Mouse (Mus musculus): ENCODE measurements at regions not wholly inside any gene's neighbourhood (a gene's known extent, or its start where the extent isn't known, plus 50 kb on each side); places are given as distances from the start of the nearest gene placed in this dataset.
"Not testable (repeated sequence)": the region's sequence is repeated elsewhere in the genome, so short reads cannot be mapped to it uniquely, and the experiment has no call there.

DNA sequence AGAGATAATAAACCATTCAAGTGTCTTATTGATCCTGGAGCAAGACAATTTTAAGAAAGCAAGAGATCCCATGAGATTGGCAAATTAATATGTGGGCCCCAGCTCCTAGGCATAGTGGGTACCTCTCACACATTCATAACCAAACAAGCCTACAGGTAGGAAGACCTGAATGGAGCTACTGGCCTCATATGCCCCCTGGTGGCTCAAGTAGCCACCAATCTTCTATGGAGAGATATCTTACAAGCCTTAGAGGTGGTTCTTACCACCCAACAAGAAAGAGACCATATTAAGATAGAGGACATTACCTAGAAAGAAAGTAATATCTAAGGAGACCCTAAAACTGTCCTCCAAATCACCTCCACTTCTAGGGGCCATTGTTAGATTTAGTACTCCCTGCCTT lies 523.2 kb downstream of the Hace1 start:
- DNase-seq: no peak

DNA sequence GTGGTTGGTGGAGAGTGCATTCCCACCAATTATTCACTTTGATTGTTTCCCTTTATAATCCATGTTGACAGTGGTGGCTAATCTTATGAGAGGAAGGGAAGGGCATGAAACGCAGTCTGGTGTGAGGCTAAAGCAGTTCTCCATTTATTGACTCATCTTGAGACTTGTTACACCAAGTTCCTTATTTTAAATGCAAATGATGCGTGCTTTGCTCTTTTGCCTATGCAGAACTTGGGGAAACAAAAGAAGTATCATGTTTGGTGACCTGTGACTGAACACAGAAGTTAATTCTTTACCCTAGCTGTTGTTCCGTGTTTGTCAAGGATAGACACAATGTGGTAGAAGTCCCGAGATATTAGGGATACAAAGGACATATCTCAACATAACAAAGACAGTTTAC lies 531.2 kb downstream of the Hace1 start:
- no peak for DNase-seq

DNA sequence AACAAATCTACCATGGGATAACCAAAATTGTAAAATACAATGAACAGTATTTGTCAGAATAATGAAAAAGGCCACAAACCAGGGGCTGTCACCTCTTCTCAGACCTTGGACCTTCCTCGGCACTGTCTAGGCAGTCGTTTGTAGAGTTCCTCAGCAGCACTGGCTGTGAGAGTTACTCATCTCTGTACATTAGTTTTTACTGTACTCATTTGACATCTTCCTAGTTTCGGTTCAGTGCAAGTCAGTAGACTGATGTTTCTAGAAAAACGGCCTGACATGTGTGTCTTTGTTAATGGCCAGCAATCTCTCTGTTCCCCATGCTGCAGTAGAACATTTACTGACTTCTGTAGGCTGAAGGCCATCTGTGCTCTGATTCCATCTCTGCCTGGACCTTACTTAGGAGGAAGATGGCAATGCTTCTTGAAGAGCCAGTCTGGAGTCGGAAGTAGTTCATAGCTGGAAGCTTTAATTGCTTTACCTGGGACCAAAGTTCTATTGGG lies 537.1 kb downstream of the Hace1 start:
- no peak for DNase-seq

DNA sequence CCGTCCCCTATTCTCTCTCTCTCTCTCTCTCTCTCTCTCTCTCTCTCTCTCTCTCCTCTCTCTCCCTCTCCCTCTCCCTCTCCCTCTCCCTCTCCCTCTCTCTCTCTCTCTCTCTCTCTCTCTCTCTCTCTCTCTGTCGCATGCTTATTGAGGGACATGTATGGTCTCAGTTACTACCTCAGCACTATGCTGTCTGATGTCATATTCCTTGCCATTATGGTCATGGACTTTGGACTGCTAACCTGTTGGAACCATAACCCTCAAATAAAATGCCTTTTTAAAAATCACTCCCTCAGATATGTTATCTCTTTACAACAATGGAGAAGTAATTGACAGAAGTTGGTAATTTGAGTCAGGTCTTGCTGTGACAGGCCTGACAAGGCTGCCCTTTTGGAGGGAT lies 544.8 kb downstream of the Hace1 start:
- DNase-seq: not testable (repeated sequence)

DNA sequence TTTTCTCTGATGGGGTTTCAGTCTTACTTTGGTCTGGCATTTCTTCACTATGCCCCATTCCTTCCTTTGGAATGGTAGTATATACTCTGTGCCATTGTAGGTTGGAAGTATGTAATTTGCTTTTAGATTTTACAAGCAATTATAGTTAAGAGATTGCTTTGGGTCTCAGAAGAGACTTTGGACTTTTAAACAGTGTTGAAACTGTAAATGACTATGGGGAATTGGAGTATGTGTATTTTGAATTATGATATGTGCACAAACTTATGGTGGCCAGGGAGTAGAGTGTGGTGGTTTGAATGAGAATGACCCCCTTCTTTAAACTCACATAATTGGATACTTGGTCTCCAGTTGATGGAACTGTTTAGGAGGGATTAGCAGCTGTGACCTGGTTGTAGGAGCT lies 546.2 kb downstream of the Hace1 start:
- DNase-seq: no peak

DNA sequence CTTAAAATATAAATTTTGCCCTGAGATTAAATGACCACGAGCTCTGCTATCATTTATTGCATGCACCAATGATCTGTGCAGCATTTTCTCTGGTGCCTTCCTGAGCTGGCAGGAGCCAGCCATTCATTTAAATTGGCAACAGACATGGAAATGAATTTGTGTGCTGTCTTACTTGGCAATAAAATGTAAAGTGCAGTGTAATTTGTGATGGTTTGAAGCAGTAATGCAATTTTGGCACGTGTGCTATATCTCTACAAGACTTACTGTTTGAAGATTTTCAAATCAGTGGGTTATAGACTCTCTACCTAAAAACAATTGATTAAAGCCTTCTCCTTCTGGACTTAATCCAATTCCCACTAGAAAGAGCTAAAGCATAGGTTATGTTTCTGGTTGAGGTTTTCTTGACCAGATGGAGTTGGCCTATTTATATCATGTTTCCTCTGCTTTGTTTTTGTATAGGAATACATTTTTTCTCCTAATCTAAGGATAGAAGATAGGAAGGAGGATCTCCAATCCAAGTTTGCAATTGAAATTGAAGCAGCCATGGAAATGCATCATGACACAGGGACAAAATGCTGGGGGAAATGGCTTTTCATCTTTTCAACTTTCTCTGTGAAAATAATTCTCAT lies 557.6 kb downstream of the Hace1 start:
- no peak for DNase-seq

DNA sequence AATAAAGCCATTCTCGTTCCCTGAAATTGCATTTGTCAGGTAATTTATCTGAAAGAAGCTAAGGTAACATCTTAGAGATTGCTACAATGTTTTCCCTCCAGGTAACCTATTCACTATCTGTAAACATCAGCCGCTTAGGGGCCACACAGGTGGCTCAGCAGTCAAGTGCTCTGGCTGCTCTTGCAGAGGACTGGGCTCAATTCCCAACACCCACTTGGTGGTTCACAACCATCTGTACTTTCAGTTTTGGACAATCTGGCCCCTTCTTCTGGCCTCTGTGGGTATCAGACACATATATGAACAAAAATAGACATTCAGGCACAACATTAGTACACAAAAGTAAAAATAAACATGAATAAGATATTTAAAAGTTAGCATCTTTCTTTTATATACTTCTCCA lies 596.4 kb downstream of the Hace1 start:
- no peak for DNase-seq

DNA sequence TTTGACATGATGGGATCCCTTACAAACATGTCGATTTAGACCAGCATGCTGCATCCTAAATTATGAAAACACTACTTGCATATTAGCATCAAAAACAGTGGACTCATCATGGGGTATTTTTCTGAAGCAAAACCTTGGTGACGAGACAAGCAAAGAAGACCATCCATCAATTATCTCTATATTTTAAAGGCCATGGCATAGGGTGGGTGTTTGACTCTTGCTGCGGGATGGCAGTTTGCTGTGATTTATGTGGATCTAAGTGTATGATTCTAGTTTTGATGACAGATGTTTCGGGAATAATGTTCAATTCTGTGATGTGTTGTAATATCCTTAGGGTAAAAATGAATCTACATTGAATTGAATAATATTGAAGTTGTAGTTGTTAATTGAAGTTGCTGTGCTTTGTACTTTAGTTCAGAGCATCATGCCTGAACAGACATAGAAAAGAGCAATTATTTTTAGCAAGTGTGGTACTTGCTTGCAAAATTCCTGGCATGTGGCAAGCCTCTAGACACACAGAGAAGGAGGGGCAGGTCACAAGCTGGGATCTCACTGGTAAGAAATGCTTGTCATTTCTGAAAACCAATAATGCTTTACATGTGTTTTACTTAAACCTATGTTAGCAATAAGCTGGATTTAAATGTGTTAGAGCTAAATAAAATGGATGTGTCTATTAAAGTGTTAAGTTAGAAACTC lies 608.3 kb downstream of the Hace1 start:
- DNase-seq: no peak

DNA sequence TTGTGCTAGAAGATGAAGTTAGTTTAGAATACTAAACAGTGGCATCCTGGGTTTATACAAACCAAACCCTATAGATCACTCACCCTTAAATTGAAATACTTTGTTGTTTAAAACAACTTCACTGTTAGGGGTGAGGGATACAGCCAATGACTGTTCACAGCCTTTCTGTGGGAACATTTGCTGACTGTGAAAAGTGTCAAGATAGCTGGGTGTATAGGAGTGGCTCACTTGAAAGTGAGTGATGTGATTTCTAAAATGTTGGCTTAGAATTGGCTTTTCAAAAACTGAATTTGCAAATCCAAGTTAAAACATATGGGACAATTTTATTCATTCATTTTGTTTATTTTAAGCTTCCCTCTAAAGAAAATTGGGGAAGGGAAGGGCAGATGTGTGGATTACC lies 616.5 kb downstream of the Hace1 start:
- DNase-seq: no peak

DNA sequence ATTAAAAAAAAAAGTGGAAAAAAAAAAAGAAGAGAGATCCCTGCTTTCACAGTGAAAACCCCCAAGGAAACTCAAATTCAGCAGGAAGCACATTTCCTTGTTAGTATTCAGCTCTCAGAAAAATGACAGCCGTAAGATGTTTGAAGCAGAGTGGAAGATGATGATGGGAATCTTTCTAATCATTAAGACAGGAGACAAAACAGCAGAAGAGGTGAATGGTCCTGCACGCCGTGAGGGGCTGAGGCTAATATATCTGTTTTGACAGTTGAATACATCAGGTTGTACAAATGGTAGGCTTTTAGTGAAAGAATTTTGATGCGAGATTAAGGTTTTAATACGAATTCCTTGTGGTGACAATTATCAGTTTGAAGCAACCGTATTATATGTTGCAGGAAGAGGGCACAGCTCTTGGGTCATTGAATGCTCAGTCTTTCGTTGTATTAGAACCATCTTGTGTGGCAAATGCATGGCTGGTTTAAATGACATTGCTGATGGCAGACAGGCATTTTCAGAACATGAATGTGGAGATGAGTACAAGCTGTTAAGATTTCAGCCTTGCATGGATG lies 649.3 kb downstream of the Hace1 start:
- no peak for DNase-seq

DNA sequence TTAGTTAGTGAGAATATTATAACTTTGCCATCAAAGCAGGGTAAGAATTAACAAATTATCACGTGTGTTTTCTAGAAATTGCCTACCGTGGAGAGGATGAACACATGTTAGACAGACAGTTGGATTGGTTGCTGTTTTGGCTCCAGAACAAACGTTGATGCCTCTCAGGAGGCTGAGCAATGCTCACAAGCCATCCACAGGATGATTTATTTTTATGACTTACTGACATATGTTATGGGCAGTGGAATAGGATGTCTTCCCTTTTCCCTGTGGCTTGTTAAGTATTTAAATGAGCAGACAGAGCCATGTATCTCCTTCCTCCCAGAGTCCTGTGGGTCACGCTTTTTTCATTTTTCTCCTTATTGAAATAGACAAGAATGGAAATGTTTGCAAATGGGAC lies 652.0 kb downstream of the Hace1 start:
- DNase-seq: no peak

DNA sequence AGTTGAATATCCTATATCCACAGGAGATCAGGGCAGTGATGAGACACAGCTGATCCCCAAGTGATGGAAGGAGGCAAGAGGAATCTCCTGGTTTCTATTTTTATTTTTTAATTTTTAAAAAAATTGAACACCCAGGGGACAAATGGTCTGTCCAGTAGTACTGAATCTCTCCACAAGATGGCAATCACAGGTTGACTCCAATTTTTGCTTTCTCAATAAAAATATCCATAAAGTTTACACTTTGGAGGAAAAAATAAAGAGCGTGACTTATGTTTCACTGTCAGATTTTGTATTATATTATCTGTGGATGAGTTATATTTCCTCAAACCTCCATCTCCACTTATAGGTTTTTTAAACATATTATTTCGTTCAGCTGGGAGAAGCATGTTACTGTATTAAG lies 658.0 kb downstream of the Hace1 start:
- no peak for DNase-seq

DNA sequence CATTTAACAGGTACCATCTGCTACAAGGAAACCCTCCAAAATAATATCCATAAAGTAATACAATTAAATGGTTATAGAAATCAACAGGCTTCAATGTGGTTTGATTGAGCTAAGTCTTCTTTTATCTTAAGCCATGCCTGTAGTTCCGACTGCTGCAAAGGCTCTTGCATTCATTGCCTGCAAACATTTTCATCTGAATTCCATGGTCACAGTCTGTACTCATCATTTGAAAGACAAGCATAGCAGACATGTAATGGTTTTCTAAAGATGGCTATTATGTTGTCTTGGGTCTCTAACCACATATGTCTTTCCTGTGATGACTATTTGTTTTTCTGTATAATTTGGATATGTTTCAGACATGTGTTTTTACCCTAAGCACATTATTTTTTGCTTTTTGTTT lies 677.9 kb downstream of the Hace1 start:
- no peak for DNase-seq

DNA sequence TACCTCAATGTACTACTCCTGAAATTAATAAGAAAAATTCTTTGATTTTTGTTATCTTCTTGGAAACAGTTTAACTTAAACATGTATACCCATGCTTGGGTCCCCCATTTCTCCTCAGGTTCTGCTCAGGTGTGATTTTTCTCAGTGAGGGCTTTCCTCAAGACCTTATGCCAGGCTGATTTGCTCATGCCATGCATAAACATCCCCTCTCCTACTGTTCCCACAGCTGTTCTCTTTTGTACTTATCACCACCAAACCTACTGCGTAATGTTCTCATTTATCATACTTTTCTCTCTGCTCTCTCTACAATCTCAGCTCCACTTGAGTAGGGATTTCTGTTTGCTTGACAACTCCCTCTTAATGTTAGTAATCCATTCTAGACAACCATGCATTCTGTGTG lies 692.1 kb downstream of the Hace1 start:
- DNase-seq: no peak

DNA sequence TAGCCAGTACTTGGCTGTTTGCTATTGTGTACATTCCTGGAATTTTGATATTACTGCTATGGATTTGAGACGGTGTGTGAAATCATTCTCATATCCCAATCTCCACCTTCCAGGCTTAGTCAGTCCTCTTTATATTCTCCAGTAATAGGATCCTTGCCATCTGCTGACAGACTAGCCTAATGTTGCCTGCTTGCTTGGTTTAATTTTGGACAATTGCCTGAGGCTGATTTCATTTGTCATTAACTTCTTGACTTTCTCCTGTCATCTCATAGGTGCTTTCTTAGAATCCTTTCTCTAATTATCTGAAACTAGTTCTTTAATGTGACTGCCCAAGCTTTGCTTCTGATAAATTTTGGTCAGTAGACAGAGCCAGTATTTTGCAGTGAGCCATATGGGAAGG lies 696.2 kb downstream of the Hace1 start:
- DNase-seq: no peak

DNA sequence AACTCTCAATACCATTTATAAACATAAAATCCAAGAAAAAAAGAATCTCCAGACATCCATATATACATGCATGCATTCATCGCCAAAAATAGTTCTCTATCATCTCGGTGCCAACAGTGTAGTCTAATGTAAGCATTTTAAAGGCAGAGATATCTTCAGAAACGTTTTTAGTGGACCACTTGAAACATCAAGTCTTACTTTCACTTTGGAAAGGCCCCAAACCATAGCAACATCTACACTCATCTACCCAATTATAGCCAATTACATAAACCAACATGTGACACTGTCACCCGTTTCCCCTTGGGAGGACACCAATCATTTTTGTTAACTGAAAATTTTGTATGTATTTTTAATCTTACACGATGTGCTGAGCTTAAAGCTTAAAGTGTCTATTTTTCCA lies 716.7 kb downstream of the Hace1 start:
- no peak for DNase-seq

DNA sequence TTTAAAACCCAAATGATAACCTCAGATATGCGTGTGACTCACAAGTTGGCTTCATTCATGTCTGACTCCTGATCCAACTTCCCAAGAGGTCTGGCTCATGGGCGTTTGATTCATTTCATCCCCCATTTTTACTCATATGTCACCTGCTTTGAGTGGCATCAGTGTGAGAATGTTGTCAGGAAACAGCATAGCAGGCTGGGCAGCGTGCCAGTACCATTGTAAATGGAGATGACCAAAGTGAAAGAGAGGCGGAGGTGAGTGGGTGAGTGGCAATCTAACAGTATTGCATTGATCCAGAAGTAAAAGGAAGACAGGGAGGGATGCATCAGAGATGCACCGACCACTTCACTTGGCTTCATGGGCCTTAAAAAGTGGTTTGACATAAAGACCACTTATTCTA lies 720.7 kb downstream of the Hace1 start:
- peak; percentile 13 for DNase-seq

DNA sequence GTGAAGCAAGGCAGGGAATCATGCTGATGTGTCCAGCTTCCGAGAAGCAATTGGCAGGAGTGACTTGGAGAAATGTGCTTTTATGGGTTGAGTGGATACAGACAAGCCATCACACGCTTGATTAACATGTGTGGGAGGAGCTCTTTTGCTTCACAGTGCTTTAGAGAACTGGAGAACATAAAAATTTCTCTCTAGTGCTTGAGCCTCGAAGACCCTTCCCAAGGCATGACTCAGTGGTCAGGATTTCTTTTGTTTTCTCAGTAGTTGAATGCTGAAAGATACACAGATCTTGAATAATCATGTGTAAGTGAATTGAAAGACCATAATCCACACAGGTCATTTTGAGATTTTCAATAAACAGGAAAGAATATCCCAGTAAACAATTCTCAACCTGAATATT lies 721.9 kb downstream of the Hace1 start:
- DNase-seq: no peak

DNA sequence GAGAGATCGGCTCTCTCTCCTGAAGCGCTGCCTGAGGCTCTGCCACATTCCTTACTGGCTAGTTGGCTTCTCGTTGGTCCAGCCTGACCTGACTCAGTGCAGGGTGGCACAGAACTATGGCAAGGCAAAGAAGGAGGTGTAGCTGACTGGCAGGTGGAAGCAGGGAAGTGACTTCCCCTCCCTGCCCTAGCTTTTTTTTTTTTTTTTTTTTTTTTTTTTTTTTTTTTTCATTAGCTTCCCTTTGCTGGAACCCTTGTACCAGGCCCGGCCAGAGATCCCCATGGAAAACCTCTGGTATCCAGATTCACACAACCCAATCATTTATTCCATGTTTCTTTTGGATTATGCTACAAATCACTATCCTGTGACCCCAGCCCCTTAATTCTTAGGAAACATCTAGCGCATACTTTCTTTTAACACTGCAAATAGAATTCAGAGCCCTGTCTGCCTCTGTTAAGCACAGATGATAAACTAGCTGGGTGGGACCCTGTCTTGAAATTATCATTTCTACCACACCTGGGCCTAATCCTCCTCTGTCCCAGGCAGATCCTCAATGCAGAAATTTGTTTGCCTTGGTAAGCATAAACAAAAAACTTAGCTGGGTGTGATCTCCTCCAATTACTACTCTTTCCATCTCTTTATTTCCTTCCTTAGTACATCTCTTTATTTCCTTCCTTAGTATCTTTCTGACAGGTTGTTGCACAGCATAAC lies 742.9 kb downstream of the Hace1 start:
- DNase-seq: no peak

DNA sequence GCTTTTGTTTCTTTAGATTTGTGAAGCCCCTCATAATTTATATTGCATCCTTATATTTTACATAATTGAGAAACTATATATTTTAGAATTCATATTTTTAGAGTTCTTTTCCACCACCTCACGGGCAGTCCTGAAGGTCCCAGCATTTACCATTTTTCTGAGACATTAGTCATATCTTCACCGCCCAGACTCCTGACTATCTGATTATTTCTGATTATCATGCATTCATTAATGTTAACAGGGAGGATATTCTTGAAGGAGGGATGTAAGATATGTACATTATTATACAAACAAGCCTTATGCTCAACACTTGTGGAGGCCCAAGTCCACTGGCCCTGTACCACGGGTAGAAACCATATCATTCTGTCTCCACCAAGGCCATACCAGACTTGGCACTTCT lies 743.4 kb downstream of the Hace1 start:
- no peak for DNase-seq

DNA sequence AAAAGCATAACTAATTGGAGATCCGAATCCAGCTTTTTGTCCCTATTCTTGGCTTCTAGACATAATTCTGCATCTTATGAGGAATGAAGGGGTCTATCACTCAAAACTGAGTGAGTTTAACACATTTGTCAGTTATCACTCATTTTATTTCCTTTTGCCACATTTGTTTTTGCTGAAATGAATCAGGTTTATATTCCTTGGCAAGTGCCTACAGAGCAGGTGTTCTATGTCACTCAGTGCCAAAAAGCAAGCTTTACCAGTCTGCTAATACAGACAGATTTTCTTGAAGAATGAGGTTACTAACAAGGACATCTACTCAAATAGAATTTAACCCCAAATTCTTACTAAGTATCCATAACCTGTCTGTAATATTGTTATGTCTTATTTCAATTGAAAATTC lies 751.4 kb downstream of the Hace1 start:
- DNase-seq: no peak

DNA sequence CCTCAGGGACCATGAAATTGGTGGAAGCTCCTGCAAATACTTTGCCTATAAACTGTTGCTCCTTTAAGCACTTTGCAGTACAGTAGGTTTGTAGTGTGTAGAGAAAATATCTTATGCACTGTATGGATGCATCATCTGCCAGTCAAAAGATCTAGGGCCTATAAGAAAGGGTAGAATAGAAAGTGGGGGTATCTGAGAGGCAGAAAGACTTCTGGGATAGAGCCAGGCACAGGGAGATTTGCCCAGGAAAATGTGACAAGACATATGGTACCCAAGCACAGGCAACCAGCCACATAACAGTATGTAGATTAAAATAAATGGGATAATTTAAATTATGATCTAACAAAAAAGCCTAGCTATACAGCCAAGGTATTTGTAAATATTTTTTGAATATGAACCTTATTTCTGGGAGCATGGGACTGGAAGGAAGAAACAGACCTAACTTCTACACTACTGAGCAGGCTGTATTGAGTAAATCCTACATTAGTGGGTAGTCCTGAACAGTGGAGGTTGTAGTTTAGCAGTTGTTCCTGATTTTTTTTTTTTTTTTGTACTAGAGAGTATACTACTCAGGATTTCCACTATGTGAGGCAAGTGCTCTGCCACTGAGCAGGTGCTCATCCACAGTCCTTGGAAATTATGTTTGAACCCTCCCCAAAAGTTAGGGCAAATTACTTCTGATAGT lies 754.1 kb downstream of the Hace1 start:
- no peak for DNase-seq

DNA sequence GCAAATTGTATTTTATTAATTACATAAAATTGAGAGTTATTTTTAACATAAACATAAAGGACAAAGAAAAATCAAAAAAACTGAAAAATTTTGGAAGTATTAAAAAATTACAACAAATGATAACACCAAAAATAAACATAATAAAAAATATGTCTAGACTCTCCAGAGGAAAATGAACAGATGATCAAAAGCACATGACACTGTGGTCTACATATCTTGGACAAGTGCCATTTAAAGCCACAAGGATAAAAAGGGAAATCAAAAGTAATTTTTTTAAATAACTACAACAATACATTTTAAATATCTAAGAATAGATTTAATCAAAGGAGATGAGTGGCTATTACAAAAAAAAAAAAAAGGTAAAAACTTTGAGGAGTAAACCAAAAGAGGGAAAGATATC lies 755.6 kb downstream of the Hace1 start:
- no peak for DNase-seq
